Mouse (Mus musculus): Measurements from ENCODE around the gene Cyp3a13.
"Not testable (repeated sequence)": the region's sequence is repeated elsewhere in the genome, so short reads cannot be mapped to it uniquely, and the experiment has no call there.

Cyp3a13 gene

GRCm38 (mm10) chr5:137872381-137872702 lies 49.1 kb downstream of the Cyp3a13 start:
- DNase-seq (ENCODE audit: low read depth, low spot score): not testable (repeated sequence)

DNA sequence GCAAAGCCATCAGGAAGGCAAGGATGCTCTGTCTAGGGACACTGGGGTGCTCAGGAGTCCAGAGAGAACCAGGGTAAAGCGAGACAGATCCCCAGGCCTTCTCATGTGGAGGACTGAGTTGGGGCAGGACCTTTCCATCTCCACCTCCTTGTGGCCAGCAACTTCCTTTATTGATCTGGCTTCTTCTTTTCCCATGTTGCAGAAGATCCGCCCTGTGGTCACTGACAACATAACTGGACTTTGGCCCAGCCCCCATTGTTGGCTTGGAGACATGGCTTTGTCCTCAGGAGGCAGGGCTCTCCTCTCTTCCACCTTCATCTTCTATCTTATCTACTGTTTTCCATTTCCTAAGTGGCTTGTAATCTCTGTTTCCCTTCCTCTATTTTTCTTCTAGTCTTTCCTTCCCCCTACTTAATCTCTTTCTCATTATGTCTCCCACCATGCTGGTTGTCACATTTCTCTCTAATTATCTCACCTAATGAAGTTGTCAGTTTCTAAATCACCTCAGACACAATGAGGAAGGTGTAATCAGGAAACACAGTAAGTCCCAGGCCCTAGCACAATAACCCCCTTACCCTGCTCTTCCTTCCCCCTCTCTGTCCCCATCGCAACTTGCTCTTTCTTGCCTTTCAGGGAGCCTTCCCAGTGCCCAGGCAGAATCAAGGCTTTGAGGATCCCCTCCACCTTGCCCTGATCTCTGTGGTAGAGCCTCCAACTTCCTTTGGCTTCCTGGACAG lies 49.6 kb downstream of the Cyp3a13 start, which contains the start of gene Pilrb2:
Gene Pilrb2, minus strand, starts transcription at position 172 of the 737 bp plus-strand sequence.
- not testable (repeated sequence) for DNase-seq (ENCODE audit: low read depth, low spot score)

DNA sequence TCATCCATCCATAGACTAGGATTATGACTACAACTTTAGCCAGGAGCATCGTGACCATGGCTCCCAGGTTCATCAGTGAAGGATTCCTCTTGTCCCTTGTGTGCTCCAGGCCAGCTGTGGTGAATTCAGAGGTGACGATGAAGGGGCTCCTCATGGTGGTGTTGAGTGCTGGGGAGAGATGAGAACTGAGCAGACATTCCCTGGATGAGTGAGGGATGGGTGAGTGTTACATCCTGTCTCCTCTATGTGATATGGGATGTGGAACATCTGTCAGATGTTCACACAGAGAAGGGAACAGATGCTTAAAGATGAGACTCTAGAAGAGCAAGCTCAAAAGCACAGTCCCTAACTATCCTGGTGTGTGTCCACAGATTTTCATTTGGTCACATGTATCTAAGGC lies 52.8 kb downstream of the Cyp3a13 start:
- DNase-seq (ENCODE audit: low read depth, low spot score): not testable (repeated sequence)

DNA sequence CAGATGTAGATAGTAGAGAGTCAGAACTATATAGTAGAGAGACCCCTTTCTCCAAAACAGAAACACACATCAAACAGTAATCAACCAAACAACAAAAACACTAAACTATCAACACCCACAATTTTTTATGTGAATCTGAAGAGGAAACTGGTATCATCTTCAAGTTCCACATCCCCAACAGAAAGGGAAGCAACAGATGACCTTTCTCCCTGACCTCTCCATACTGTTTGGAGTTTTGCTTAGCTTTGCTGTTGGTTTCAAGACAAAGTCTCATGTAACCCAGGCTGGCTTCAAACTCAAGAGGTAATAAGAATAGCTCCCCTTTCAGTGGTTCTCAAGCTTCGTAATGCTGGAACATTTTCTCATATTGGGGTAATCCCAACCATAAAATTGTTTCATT lies 57.4 kb downstream of the Cyp3a13 start:
- DNase-seq (ENCODE audit: low read depth, low spot score): not testable (repeated sequence)

DNA sequence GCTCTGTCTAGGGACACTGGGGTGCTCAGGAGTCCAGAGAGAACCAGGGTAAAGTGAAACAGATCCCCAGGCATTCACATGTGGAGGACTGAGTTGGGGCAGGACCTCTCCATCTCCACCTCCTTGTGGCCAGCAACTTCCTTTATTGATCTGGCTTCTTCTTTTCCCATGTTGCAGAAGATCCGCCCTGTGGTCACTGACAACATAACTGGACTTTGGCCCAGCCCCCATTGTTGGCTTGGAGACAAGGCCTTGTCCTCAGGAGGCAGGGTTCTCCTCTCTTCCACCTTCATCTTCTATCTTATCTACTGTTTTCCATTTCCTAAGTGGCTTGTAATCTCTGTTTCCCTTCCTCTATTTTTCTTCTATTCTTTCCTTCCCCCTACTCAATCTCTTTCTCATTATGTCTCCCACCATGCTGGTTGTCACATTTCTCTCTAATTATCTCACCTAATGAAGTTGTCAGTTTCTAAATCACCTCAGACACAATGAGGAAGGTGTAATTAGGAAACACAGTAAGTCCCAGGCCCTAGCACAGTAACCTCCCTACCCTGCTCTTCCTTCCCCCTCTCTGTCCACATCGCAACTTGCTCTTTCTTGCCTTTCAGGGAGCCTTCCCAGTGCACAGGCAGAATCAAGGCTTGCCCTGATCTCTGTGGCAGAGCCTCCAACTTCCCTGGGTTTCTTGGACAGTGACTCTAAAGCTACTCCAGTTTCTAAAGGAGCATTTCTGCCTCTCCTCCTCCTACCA lies 63.3 kb downstream of the Cyp3a13 start, which contains the start of gene Pilrb1:
Gene Pilrb1, minus strand, starts transcription at position 147 of the 751 bp plus-strand sequence.
- DNase-seq (ENCODE audit: low read depth, low spot score): not testable (repeated sequence)

GRCm38 (mm10) chr5:137856870-137857269 lies 64.5 kb downstream of the Cyp3a13 start:
- DNase-seq (ENCODE audit: low read depth, low spot score): not testable (repeated sequence)

GRCm38 (mm10) chr5:137854907-137855306 lies 66.5 kb downstream of the Cyp3a13 start:
- DNase-seq (ENCODE audit: low read depth, low spot score): not testable (repeated sequence)

DNA sequence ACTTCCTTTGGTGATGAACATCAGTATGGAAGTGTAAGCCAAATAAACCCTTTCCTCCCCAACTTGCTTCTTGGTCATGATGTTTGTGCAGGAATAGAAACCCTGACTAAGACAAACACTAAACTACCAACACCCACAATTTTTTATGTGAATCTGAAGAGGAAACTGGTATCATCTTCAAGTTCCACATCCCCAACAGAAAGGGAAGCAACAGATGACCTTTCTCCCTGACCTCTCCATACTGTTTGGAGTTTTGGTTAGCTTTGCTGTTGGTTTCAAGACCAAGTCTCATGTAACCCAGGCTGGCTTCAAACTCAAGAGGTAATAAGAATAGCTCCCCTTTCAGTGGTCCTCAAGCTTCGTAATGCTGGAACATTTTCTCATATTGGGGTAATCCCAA lies 71.1 kb downstream of the Cyp3a13 start:
- DNase-seq (ENCODE audit: low read depth, low spot score): not testable (repeated sequence)
